Mouse (Mus musculus) embryonic facial prominence, embryonic 12.5 days (tissue): Measurements from ENCODE around the gene Igfbp4. TPM values are rescaled to one million over a fixed set of nuclear protein-coding genes. Genes with fewer than 3 reads are reported as not detected.
A peak's percentile ranks its signal among the peaks of the same experiment; 100 is the strongest.

Experiments used
- ATAC-seq: fragments of 200-750 bp; cut with Nextera tagmentation; 2 replicates; pipeline ENCODE4 v1.8.0; 2017; ENCODE audit not compliant: insufficient number of reproducible peaks, insufficient read depth, low FRiP score, low TSS enrichment
- H3K27ac ChIP-seq: fragments of 300-500 bp; sonication (generic); 2 replicates; pipeline ENCODE4 v1.5.1; 2016; ENCODE audit warnings: mild to moderate bottlenecking
- H3K27me3 ChIP-seq: fragments of 300-500 bp; sonication (generic); 2 replicates; pipeline ENCODE4 v1.6.1; 2016; ENCODE audit warnings: mild to moderate bottlenecking, moderate library complexity
- H3K36me3 ChIP-seq: fragments of 300-500 bp; sonication (generic); 2 replicates; pipeline ENCODE4 v1.6.1; 2016; ENCODE audit warnings: mild to moderate bottlenecking
- H3K4me1 ChIP-seq: fragments of 300-500 bp; sonication (generic); 2 replicates; pipeline ENCODE4 v1.6.1; 2016
- H3K4me2 ChIP-seq: fragments of 300-500 bp; sonication (generic); replicated peaks from 2 replicates; pipeline ENCODE4 v1.6.1; 2016; ENCODE audit warnings: mild to moderate bottlenecking, moderate library complexity
- H3K4me3 ChIP-seq: fragments of 300-500 bp; sonication (generic); 2 replicates; pipeline ENCODE4 v1.5.1; 2016; ENCODE audit warnings: mild to moderate bottlenecking
- H3K9ac ChIP-seq: fragments of 300-500 bp; sonication (generic); 2 replicates; pipeline ENCODE4 v1.6.1; 2016; ENCODE audit warnings: mild to moderate bottlenecking, moderate library complexity
- H3K9me3 ChIP-seq: fragments of 300-500 bp; sonication (generic); 2 replicates; pipeline ENCODE4 v1.6.1; 2016; ENCODE audit warnings: mild to moderate bottlenecking, moderate library complexity
- WGBS: fragments of 180-500 bp; shearing (Covaris S2); methylation state at CpG from one replicate; pipeline ENCODE4 v1.1.7; 2016; 5-methylcytosine and 5-hydroxymethylcytosine counted together
- polyA plus RNA-seq: library from polyadenylated mRNA; unstranded; fragments of >200 nt; fragmentation: Nextera tagmentation; extraction: Ambion mirVana; gene quantifications from 2 replicates; pipeline ENCODE4 v1.2.1, GENCODE M21; 2016

Gene Igfbp4
- polyA plus RNA-seq, 1 experiment from 2014 or later: 942 TPM

DNA sequence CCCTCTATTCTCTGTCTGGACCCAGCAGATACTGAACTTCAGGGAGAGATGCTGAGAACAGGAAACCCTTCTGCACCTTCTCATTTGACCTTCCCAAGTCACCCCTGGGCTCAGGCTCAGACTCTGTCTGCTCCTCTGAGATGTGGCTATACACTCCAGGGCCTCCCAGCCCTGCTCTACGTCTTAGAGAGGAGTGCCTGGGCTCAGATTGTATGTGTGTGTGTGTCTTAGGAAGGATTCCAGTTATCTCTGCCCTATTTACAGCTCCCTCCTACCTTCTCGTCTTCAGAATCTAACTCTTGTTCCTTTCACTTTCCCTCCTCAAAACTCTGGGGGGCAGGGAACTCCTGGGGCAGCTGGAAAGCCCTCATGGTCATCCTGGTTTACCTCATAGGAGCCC lies 47.4 kb downstream of the Igfbp4 start:
- no peaks in the 10 kb centered on the region for H3K9me3 ChIP-seq
- no peak overlapping the region for H3K27ac ChIP-seq

DNA sequence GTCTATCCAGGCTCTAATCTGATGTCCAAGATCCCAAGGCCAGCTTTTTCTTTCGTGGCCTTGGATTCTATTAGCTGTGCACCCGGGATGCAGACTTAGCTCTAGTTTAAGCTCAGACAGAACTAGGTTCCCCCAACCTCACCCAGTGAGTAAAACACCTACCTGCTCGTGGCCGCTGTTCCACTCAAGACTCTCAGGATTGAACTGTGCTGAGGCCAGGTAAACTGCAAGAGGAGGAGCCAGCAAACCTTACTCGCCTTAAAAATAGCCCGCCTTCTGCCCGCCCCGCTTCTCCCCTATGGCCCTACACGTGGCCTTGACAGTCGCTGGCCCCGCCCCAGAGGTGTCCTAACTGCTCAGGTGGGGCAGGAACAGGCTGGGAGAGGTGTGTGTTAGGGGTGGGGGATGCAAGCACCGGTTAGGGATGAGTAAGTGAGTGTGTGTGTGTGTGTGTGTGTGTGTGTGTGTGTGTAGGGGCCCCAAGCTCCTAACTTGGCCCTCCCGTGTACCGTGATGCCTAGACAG lies 48.1 kb downstream of the Igfbp4 start, which contains the start of gene Tns4:
Gene Tns4 (minus strand): TSS at position 230 of the 525 bp plus-strand sequence.
- 58% methylated on average over 14 of the region's 14 CpGs for WGBS
- Histone ChIP-seq H3K4me1 (peaks cover 5% of the 10 kb centered on the region; the same call in 1 of the 2 replicates), H3K9ac (no peak within 1 kb of the TSS), H3K27ac (no peak within 1 kb of the TSS), H3K36me3 (no peaks in the 10 kb centered on the region), H3K27me3 (no peaks in the 10 kb centered on the region), H3K9me3 (no peaks in the 10 kb centered on the region), H3K4me3 (no peak within 1 kb of the TSS), H3K4me2 (no peak within 1 kb of the TSS)
- no peak for ATAC-seq

More for the DNA sequence above, 47.4 kb downstream of the Igfbp4 start:
- Histone ChIP-seq H3K27me3 (no peaks in the 10 kb centered on the region), H3K4me3 (no peak overlapping the region), H3K4me1 (peaks cover 5% of the 10 kb centered on the region; the same call in 1 of the 2 replicates), H3K4me2 (no peak overlapping the region), H3K36me3 (no peaks in the 10 kb centered on the region), H3K9ac (no peak overlapping the region)
- ATAC-seq: no peak
- WGBS: 62% methylated on average over 2 of the region's 2 CpGs

DNA sequence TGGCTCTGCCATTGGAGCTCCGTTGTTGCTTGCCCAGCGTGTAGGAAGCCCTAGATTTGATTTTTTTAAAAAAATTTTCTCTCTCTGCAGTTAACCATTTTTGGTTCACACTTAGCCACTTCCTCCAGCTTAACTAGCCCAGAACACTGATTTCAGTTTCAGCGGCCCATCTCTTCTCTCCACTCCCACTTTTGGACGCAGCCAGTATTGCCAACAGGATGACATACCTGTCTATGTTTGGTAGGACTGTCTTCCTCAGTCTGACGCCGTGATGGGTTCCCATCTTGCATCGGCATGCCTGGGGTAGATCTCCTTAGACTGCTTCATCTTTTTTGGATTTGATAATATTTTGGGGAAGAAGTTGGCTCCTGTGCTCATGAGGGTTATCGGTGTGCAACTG lies 49.3 kb downstream of the Igfbp4 start:
- Histone ChIP-seq H3K4me2 (no peak overlapping the region), H3K27me3 (no peaks in the 10 kb centered on the region), H3K36me3 (no peaks in the 10 kb centered on the region), H3K4me1 (peaks cover 6% of the 10 kb centered on the region; the same call in 1 of the 2 replicates), H3K4me3 (no peak overlapping the region), H3K27ac (no peak overlapping the region), H3K9ac (no peak overlapping the region), H3K9me3 (no peaks in the 10 kb centered on the region)
- 87% methylated on average over 8 of the region's 8 CpGs for WGBS
- no peak for ATAC-seq

DNA sequence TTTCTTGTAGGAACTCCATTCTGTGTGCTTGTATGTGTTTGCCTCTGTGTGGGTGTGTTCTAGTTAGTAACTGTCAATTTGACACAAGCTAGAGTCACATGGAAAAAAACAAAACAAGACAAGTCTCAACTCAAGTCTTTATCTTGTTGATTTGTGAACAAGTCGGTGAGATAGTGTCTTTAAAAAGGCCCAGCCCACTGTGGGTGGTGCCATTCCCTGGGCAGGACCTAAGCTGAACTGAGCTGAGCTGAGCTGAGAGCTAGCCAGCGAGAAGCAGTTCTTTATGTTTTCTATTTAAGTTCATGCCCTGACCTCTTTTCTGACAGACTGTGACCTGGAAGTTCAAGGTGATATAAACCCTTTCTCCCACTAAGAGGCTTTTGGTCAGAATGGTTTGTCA lies 50.6 kb downstream of the Igfbp4 start:
- H3K4me3 ChIP-seq: no peak overlapping the region
- H3K27ac ChIP-seq: no peak overlapping the region
- no peaks in the 10 kb centered on the region for H3K36me3 ChIP-seq
- H3K9me3 ChIP-seq: no peaks in the 10 kb centered on the region
- H3K9ac ChIP-seq: no peak overlapping the region
- no peak for ATAC-seq
- H3K4me1 ChIP-seq: peaks cover 12% of the 10 kb centered on the region; the same call in 1 of the 2 replicates
- H3K4me2 ChIP-seq: no peak overlapping the region
- no peaks in the 10 kb centered on the region for H3K27me3 ChIP-seq
- WGBS: 73% methylated on average over 2 of the region's 2 CpGs

DNA sequence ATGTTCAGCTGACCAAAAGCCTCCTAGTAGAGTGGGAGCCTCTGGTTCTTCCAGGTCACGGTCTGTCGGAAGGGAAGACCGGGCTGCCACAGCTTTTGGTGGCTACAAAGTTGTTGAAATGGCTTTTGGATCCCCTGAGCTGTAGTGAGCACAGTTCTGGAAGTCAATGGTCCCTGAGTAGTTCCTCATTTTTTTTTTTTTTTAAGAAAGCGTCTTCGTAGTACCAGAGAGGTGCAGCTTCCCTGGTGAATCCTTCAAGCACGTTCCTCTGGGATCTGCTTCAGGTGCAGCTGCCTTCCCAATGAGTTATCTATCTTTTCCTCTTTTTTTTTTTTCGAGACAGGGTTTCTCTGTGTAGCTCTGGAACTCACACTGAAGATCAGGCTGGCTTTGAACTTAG lies 52.7 kb downstream of the Igfbp4 start:
- Histone ChIP-seq H3K27me3 (no peaks in the 10 kb centered on the region), H3K4me2 (no peak overlapping the region), H3K4me3 (no peak overlapping the region), H3K9me3 (no peaks in the 10 kb centered on the region), H3K4me1 (peaks cover 12% of the 10 kb centered on the region; the same call in 1 of the 2 replicates), H3K27ac (no peak overlapping the region), H3K9ac (no peak overlapping the region), H3K36me3 (no peaks in the 10 kb centered on the region)
- WGBS: 92% methylated on average over 7 of the region's 7 CpGs
- no peak for ATAC-seq

DNA sequence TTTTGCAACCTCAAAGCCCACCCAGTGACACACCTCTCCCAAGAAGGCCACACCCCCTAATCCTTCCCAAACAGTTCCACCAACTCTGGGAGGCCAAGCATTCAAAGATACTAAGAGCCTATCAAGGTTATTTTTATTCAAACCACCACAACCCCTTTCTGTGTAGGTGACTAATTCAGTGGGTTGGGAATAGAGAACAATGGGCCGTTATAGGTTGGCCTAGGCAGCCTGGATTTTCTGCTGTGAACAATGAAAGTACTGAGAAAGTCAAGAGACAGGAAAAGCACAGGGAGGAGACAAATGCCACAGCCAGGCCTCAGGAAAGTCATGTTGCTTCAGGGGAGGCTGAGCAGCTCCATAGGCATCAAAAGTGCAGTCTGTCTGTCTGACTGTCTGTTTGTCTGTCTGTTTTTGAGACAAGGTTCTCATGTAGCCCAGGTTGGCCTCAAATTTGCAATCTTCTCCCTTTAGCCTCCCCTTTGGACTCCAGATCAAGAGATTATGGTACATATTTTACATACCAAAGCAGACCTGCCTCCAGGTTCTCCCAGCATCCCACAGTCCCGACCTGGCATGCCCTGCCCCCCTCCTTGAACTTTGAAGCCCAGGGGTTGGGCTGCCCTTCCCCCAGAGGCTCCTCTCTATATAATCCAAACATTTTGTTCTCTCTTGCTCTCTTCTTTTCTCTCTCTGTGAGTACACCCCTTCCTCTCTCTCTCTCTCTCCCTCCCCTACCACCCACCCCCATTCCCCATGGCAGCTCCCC lies 54.0 kb downstream of the Igfbp4 start:
- H3K27me3 ChIP-seq: no peaks in the 10 kb centered on the region
- H3K9ac ChIP-seq: no peak overlapping the region
- ATAC-seq: no peak
- H3K9me3 ChIP-seq: no peaks in the 10 kb centered on the region
- peak overlapping the region; percentile 30; the same call in 1 of the 2 replicates for H3K27ac ChIP-seq
- no peaks in the 10 kb centered on the region for H3K36me3 ChIP-seq
- no peak overlapping the region for H3K4me2 ChIP-seq
- WGBS: 38% methylated on average over 2 of the region's 2 CpGs
- H3K4me3 ChIP-seq: no peak overlapping the region
- peaks cover 7% of the 10 kb centered on the region; the same call in 1 of the 2 replicates for H3K4me1 ChIP-seq

DNA sequence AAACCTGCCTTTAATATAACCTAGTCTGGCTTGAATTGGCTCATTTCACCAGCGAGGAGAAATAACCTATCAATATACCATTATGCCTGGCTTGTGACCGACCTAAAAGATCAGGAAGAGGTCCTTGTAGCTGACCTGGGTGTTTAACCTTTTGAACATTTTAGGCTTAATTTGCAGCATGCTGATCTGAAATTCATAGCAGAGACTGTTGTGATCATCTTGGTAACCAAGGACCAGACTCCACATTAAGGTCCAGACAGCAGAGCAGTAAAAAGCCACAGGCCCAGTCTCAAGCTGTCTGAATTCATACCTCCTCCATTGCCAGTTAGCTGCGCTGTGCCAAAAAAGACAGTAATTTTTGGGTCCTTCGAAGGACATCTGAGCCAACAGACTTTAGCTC lies 54.7 kb downstream of the Igfbp4 start:
- no peak for ATAC-seq
- WGBS: 46% methylated on average over 4 of the region's 4 CpGs
- H3K27me3 ChIP-seq: no peaks in the 10 kb centered on the region
- H3K4me2 ChIP-seq: no peak overlapping the region
- no peaks in the 10 kb centered on the region for H3K36me3 ChIP-seq
- H3K9me3 ChIP-seq: no peaks in the 10 kb centered on the region
- H3K27ac ChIP-seq: peak overlapping the region; percentile 30; the same call in 1 of the 2 replicates
- no peak overlapping the region for H3K9ac ChIP-seq
- H3K4me1 ChIP-seq: peaks cover 7% of the 10 kb centered on the region; the same call in 1 of the 2 replicates
- no peak overlapping the region for H3K4me3 ChIP-seq

DNA sequence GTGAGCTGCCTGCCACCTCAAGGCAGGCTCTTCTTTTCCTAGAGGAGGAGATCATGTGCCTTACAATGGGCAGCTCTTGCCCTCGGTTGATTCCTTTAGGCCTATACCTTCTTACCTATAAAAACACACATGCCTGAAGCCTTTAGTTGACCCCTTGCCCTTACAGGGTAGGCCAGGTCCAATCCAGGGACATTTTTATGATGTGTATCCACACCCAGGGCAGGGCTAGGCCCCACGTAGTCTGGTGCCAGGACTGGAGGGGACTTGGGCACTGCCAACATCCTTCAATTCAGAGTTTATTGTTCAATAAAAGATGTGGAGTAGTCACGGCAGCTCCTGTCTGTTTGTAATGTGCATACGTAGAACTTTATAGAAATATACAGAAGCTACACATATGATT lies 55.4 kb downstream of the Igfbp4 start:
- ATAC-seq: no peak
- peaks cover 7% of the 10 kb centered on the region; the same call in 1 of the 2 replicates for H3K4me1 ChIP-seq

DNA sequence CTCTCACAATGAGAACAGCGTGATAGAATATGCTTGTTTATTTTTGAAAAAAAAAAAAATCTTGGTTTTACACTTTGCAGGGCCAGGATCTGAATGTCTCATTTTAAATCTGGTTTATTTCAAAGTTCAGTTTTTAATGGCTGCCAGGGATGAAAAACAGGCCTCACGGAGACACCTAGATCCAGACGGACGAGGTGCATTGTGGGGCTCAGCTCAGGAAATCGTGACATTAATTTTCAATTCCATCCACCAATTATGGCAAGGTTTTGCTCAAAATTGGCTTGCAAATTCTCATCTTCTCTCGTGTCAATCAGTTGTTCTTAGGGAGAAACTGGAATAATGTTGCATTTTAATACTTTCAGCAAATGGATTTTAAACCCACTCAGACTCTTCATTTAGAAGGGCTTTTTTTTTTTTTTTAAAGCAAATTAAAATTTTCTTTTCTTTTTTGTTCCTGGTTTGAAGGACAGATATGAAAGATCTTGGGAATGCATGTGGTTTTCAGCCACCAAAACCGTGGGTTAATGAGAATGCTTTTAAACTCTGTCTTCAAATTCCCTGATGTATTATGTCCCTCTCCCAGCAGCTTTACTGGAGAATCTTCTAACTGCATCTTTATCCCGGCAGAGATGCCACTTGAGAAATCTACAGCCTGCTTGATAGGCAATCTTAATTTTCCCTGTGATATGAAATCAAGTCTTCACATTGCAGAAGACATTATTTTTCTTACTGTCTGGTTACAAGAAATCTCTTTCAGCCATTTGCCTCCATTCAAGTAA lies 56.1 kb downstream of the Igfbp4 start:
- no peak for ATAC-seq
- peaks cover 7% of the 10 kb centered on the region; the same call in 1 of the 2 replicates for H3K4me1 ChIP-seq
- 51% methylated on average over 8 of the region's 8 CpGs for WGBS

More for the DNA sequence above, 55.4 kb downstream of the Igfbp4 start:
- Histone ChIP-seq H3K9me3 (no peaks in the 10 kb centered on the region), H3K36me3 (no peaks in the 10 kb centered on the region), H3K27me3 (no peaks in the 10 kb centered on the region), H3K4me2 (no peak overlapping the region), H3K27ac (peak overlapping the region; percentile 74), H3K4me3 (no peak overlapping the region), H3K9ac (no peak overlapping the region)
- 61% methylated on average over 4 of the region's 4 CpGs for WGBS

DNA sequence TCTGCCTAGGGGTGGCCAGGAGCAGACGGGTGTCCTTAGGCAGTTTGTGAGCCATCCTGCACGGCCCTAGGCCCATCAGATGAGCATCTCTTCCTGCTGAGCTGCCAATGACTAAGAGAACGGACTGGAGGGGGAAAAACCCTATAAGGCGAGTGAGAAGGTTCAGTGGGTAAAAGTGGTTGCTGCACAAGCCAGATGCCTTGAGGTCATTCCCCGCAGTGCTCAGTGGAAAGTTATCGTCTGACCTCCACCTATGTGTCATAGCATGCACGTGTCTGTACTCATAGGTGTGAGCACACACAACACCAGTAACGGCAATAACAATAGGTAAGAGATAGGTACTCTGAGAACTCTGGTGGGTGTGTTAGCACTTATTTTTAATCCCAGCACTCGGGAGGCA lies 57.9 kb downstream of the Igfbp4 start:
- Histone ChIP-seq H3K4me3 (no peak overlapping the region), H3K27ac (no peak overlapping the region), H3K36me3 (no peaks in the 10 kb centered on the region), H3K9ac (no peak overlapping the region), H3K9me3 (no peaks in the 10 kb centered on the region), H3K27me3 (no peaks in the 10 kb centered on the region), H3K4me2 (no peak overlapping the region), H3K4me1 (peaks cover 13% of the 10 kb centered on the region; the same call in 1 of the 2 replicates)
- no peak for ATAC-seq
- 88% methylated on average over 9 of the region's 9 CpGs for WGBS

More for the DNA sequence above, 56.1 kb downstream of the Igfbp4 start:
- H3K4me3 ChIP-seq: no peak overlapping the region
- H3K9me3 ChIP-seq: no peaks in the 10 kb centered on the region
- H3K9ac ChIP-seq: no peak overlapping the region
- H3K36me3 ChIP-seq: no peaks in the 10 kb centered on the region
- no peaks in the 10 kb centered on the region for H3K27me3 ChIP-seq
- no peak overlapping the region for H3K4me2 ChIP-seq
- H3K27ac ChIP-seq: peak overlapping the region; percentile 12; the same call in 1 of the 2 replicates

DNA sequence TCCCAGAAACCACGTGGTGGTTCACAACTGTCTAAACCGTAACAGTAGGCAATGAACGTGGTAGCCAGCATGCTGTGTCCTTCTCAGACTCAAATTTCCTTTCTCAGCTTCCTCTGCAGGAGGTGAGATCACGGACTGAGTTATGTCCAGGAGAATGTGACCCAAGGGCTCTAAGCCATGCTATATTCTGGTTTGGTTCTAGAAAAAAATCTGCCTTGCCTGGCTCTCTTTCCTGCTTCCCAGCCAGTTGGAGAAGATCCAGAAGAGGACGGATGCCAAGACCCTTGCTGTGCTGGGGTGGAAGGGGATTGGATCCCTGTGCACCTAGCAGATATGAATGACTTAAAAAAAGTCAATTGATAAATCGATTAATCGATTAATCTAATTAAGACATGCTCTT lies 58.5 kb downstream of the Igfbp4 start:
- WGBS: 87% methylated on average over 7 of the region's 7 CpGs
- Histone ChIP-seq H3K36me3 (no peaks in the 10 kb centered on the region), H3K4me2 (no peak overlapping the region), H3K27me3 (no peaks in the 10 kb centered on the region), H3K27ac (no peak overlapping the region), H3K4me3 (no peak overlapping the region), H3K9me3 (no peaks in the 10 kb centered on the region), H3K4me1 (peaks cover 13% of the 10 kb centered on the region; the same call in 1 of the 2 replicates), H3K9ac (no peak overlapping the region)
- ATAC-seq: no peak
